Mouse (Mus musculus) adrenal gland, postnatal 36 days (tissue): ENCODE measurements at regions not wholly inside any gene's neighbourhood (a gene's known extent, or its start where the extent isn't known, plus 50 kb on each side); places are given as distances from the start of the nearest gene placed in this dataset.

Experiments
- DNase-seq, 2 experiments: peaks; one replicate each; pipeline ENCODE4 v3.0.0; 2021; ENCODE audit warnings: mixed read lengths in 1 of 2

- peak; percentile 72 to 87 for DNase-seq
These were observed 62.9 kb downstream of the Cst10 start for GRCm38 (mm10) chr2:149467801-149468200.

GRCm38 (mm10) chr2:149472411-149472810, 67.6 kb downstream of the Cst10 start:
- peak; percentile 63 to 65 for DNase-seq

GRCm38 (mm10) chr2:149493280-149493988, 88.6 kb downstream of the Cst10 start:
- DNase-seq = peak; percentile 82 to 87

GRCm38 (mm10) chr2:149512870-149513269, 108.0 kb downstream of the Cst10 start:
- no peak for DNase-seq

- no peak for DNase-seq
These were observed 119.6 kb downstream of the Cst10 start for GRCm38 (mm10) chr2:149524424-149524823.

GRCm38 (mm10) chr2:149542837-149543236, 138.0 kb downstream of the Cst10 start:
- DNase-seq = no peak

- DNase-seq = no peak
These were observed 140.9 kb downstream of the Cst10 start for GRCm38 (mm10) chr2:149545708-149546107.

- DNase-seq = no peak
These were observed 141.9 kb downstream of the Cst10 start for GRCm38 (mm10) chr2:149546639-149547200.

- no peak for DNase-seq
These were observed 150.4 kb downstream of the Cst10 start for GRCm38 (mm10) chr2:149555209-149555608.

GRCm38 (mm10) chr2:149573773-149574172, 168.9 kb downstream of the Cst10 start:
- DNase-seq = no peak

- DNase-seq = no peak
These were observed 197.7 kb downstream of the Cst10 start for GRCm38 (mm10) chr2:149602581-149602980.

GRCm38 (mm10) chr2:149613381-149613780, 208.5 kb downstream of the Cst10 start:
- DNase-seq = no peak

GRCm38 (mm10) chr2:149614078-149614939, 209.5 kb downstream of the Cst10 start:
- DNase-seq = peak in 1 of 2 experiments; percentile 9

GRCm38 (mm10) chr2:149625626-149626025, 203.4 kb upstream of the Syndig1 start:
- peak; percentile 43 to 62 for DNase-seq

GRCm38 (mm10) chr2:149641207-149641606, 187.8 kb upstream of the Syndig1 start:
- peak in 1 of 2 experiments; percentile 32 for DNase-seq

GRCm38 (mm10) chr2:149651829-149652228, 177.2 kb upstream of the Syndig1 start:
- DNase-seq = no peak

GRCm38 (mm10) chr2:149661086-149661485, 167.9 kb upstream of the Syndig1 start:
- no peak for DNase-seq

GRCm38 (mm10) chr2:149664377-149664776, 164.6 kb upstream of the Syndig1 start:
- no peak for DNase-seq

- DNase-seq = no peak
These were observed 162.6 kb upstream of the Syndig1 start for GRCm38 (mm10) chr2:149666412-149666811.

- DNase-seq = no peak
These were observed 157.1 kb upstream of the Syndig1 start for GRCm38 (mm10) chr2:149671870-149672269.

GRCm38 (mm10) chr2:149679822-149680459, 149.1 kb upstream of the Syndig1 start:
- DNase-seq = no peak

- DNase-seq = no peak
These were observed 106.7 kb upstream of the Syndig1 start for GRCm38 (mm10) chr2:149722342-149722741.
